In genomic region chr5:51528165-51528498, GRCm38 (mm10) we compare ENCODE assay signal across 19 mouse cellular contexts. TPM values are rescaled to one million over a fixed set of nuclear protein-coding genes. Genes with fewer than 3 reads are reported as not detected.
DNase-seq lines count a peak whose midpoint lies in the region; ATAC-seq and TF ChIP-seq lines count a peak whose summit lies in the region.
"Had no signal": no experiment of that assay in that cellular context is flagged by ENCODE, and none has a peak within 500 bp of the region (broad histone marks: within the 10 kb centered on the region; RNA-seq: fewer than 3 reads in every experiment).

No protein-coding gene starts in this region.

- H3K36me3 ChIP-seq in heart, embryonic 11.5 days (ENCODE audit: control insufficient read depth, insufficient read depth, low read length): no peaks in the 10 kb centered on the region; the same call in 1 of the 2 replicates
- no peaks in the 10 kb centered on the region for H3K36me3 ChIP-seq in kidney, adult 2 months (ENCODE audit: control insufficient read depth, insufficient read depth, low read length)
- no peaks in the 10 kb centered on the region for H3K36me3 ChIP-seq in intestine, postnatal 0 days (ENCODE audit: control insufficient read depth, insufficient read depth)
- H3K36me3 ChIP-seq in liver, embryonic 15.5 days (replicated peaks): no peaks in the 10 kb centered on the region
- H3K36me3 ChIP-seq: embryonic facial prominence, embryonic 13.5 days; forebrain, embryonic 15.5 days; hindbrain, embryonic 13.5 days; limb, embryonic 12.5 days; lung, embryonic 15.5 days; midbrain, embryonic 10.5 days had no signal

- no peak overlapping the region for H3K4me2 ChIP-seq in heart, embryonic 11.5 days
- peak overlapping the region; percentile 38 for H3K4me2 ChIP-seq in intestine, postnatal 0 days (replicated peaks; ENCODE audit: low read depth)
- H3K4me2 ChIP-seq in liver, embryonic 15.5 days: no peak overlapping the region
- H3K4me2 ChIP-seq: embryonic facial prominence, embryonic 13.5 days; forebrain, embryonic 15.5 days; hindbrain, embryonic 13.5 days; limb, embryonic 12.5 days; lung, embryonic 15.5 days had no signal

- H3K27me3 ChIP-seq in heart, embryonic 11.5 days (ENCODE audit: control insufficient read depth, insufficient read depth, low read length): no peaks in the 10 kb centered on the region
- no peaks in the 10 kb centered on the region for H3K27me3 ChIP-seq in kidney, adult 2 months (replicated peaks; ENCODE audit: control insufficient read depth, insufficient read depth, low read length)
- no peaks in the 10 kb centered on the region for H3K27me3 ChIP-seq in intestine, postnatal 0 days (replicated peaks; ENCODE audit: control insufficient read depth, insufficient read depth, low read length)
- no peaks in the 10 kb centered on the region for H3K27me3 ChIP-seq in liver, embryonic 15.5 days
- H3K27me3 ChIP-seq: CH12.LX; embryonic facial prominence, embryonic 13.5 days; forebrain, embryonic 15.5 days; hindbrain, embryonic 13.5 days; lung, embryonic 15.5 days had no signal

- no peak for TF ChIP-seq CTCF in kidney, adult 2 months (conservative IDR thresholded peaks at IDR 0.05; ENCODE audit: insufficient read depth, insufficient read length, low read depth, low read length)
- no peak for TF ChIP-seq CTCF in intestine, postnatal 0 days (IDR thresholded peaks at IDR 0.05; ENCODE audit: low read depth)

- H3K4me1 ChIP-seq in heart, embryonic 11.5 days (ENCODE audit: control insufficient read depth, insufficient read depth, low read length): peaks cover 39% of the 10 kb centered on the region
- H3K4me1 ChIP-seq in kidney, adult 2 months (ENCODE audit: control insufficient read depth, insufficient read depth, low read length): peaks cover 37% of the 10 kb centered on the region
- 0 out of 2 replicates have a peak, but pooled peaks cover 5% of the 10 kb centered on the region for H3K4me1 ChIP-seq in intestine, postnatal 0 days (replicated peaks; ENCODE audit: control insufficient read depth, insufficient read depth, low read length)
- H3K4me1 ChIP-seq in liver, embryonic 15.5 days (replicated peaks): no peaks in the 10 kb centered on the region
- H3K4me1 ChIP-seq: embryonic facial prominence, embryonic 13.5 days; forebrain, embryonic 15.5 days; hindbrain, embryonic 13.5 days; lung, embryonic 15.5 days had no signal

- DNase-seq in heart, postnatal 10 days: no peak
- no peak for DNase-seq in kidney, adult 2 months
- DNase-seq in kidney, postnatal 36 days: no peak
- DNase-seq in testis, postnatal 10 days (ENCODE audit: low spot score): no peak
- no peak for DNase-seq in thymus, postnatal 4 days
- DNase-seq: adrenal gland, postnatal 14 days; cerebellum, postnatal 10 days had no signal

- ATAC-seq in heart, embryonic 11.5 days (replicated peaks; ENCODE audit: insufficient number of reproducible peaks, low FRiP score, low TSS enrichment): no peak
- ATAC-seq in intestine, postnatal 0 days: peak; percentile 46; the same call in 1 of the 2 replicates
- ATAC-seq in liver, embryonic 15.5 days (ENCODE audit: insufficient read depth): peak; percentile 55; the same call in 1 of the 2 replicates
- ATAC-seq: forebrain, embryonic 15.5 days; inflammation-experienced regulatory T-cells, adult 6 months had no signal

- H3K9me3 ChIP-seq in heart, embryonic 11.5 days (replicated peaks; ENCODE audit: control insufficient read depth, low read length): no peaks in the 10 kb centered on the region
- H3K9me3 ChIP-seq in intestine, postnatal 0 days (ENCODE audit: control insufficient read depth): no peaks in the 10 kb centered on the region
- H3K9me3 ChIP-seq in liver, embryonic 15.5 days (replicated peaks): no peaks in the 10 kb centered on the region
- H3K9me3 ChIP-seq: embryonic facial prominence, embryonic 13.5 days; forebrain, embryonic 15.5 days; hindbrain, embryonic 13.5 days; limb, embryonic 12.5 days; lung, embryonic 15.5 days; midbrain, embryonic 10.5 days had no signal

- H3K9ac ChIP-seq in heart, embryonic 11.5 days (ENCODE audit: low read depth, low read length): no peak overlapping the region
- no peak overlapping the region for H3K9ac ChIP-seq in intestine, postnatal 0 days (ENCODE audit: low read depth, low read length)
- no peak overlapping the region for H3K9ac ChIP-seq in liver, embryonic 15.5 days
- H3K9ac ChIP-seq: embryonic facial prominence, embryonic 13.5 days; forebrain, embryonic 15.5 days; hindbrain, embryonic 13.5 days; limb, embryonic 12.5 days; lung, embryonic 15.5 days had no signal

- no peak for TF ChIP-seq POLR2A in kidney, adult 2 months (IDR thresholded peaks at IDR 0.05; ENCODE audit: low read depth, low read length)

- intact Hi-C loops in heart, postnatal 10 days (cut with DNase I): no loop called here

- no peak overlapping the region for H3K4me3 ChIP-seq in heart, embryonic 11.5 days (ENCODE audit: low read depth, low read length)
- no peak overlapping the region for H3K4me3 ChIP-seq in kidney, adult 2 months (ENCODE audit: insufficient read depth, low read depth, low read length)
- no peak overlapping the region for H3K4me3 ChIP-seq in intestine, postnatal 0 days (ENCODE audit: low read depth, low read length)
- no peak overlapping the region for H3K4me3 ChIP-seq in liver, embryonic 15.5 days (replicated peaks)
- H3K4me3 ChIP-seq: embryonic facial prominence, embryonic 13.5 days; forebrain, embryonic 15.5 days; hindbrain, embryonic 13.5 days; limb, embryonic 12.5 days; lung, embryonic 15.5 days; midbrain, embryonic 10.5 days had no signal

- H3K27ac ChIP-seq in heart, embryonic 11.5 days (ENCODE audit: low read depth, low read length): peak overlapping the region; percentile 47
- H3K27ac ChIP-seq in kidney, adult 2 months (ENCODE audit: insufficient read depth, low read depth, low read length): peak overlapping the region; percentile 96
- peak overlapping the region; percentile 46 for H3K27ac ChIP-seq in intestine, postnatal 0 days (ENCODE audit: low read depth, low read length)
- H3K27ac ChIP-seq in liver, embryonic 15.5 days (replicated peaks): peak overlapping the region; percentile 71
- H3K27ac ChIP-seq: embryonic facial prominence, embryonic 13.5 days; forebrain, embryonic 15.5 days; hindbrain, embryonic 13.5 days; limb, embryonic 12.5 days; lung, embryonic 15.5 days; macrophage; midbrain, embryonic 10.5 days had no signal

RNA-seq across cellular contexts. Expression of gene Ppargc1a, which starts 39.4 kb away (rescaled TPM):
- 40.1 and 44.6 TPM in 2 replicates for polyA plus RNA-seq in heart, embryonic 11.5 days (2014; fragmentation: Nextera tagmentation; extraction: Ambion mirVana)
- total RNA-seq in heart, postnatal 10 days (2021): 100 to 1,000 TPM; 113 to 220 TPM
- 23.0 and 23.1 TPM in 2 replicates for polyA plus RNA-seq in kidney, adult 2 months (2012; rRNA removed)
- 8.1 and 8.3 TPM in 2 replicates for polyA plus RNA-seq in intestine, postnatal 0 days (2015; fragmentation: Nextera tagmentation; extraction: Ambion mirVana)
- polyA plus RNA-seq in liver, embryonic 15.5 days (2015; fragmentation: Nextera tagmentation; extraction: Ambion mirVana): 2.7 and 3.1 TPM in 2 replicates
- total RNA-seq: CH12.LX had no signal

Comparison
In these comparisons a context has a peak if more than half of its experiments do, and no peak if none do; other contexts are left out.
1. H3K27ac ChIP-seq: peak in every context shown above with its lines; median percentile 96 in kidney, adult 2 months; 71 in liver, embryonic 15.5 days; 47 in heart, embryonic 11.5 days; 46 in intestine, postnatal 0 days.